Mouse (Mus musculus): ENCODE data around the gene F8a.
"Not testable (repeated sequence)": the region's sequence is repeated elsewhere in the genome, so short reads cannot be mapped to it uniquely, and the experiment has no call there.

GRCm38 (mm10) chrX:73242821-73243325 is 14.8 kb downstream of the F8a start, which contains the start of gene Xlr4c:
- TF ChIP-seq CTCF, POLR2A (IDR thresholded peaks at IDR 0.05; ENCODE audit: extremely low read depth, insufficient read depth, low read length): not testable (repeated sequence)
